Mouse (Mus musculus) midbrain, embryonic 12.5 days (tissue): ENCODE results near the gene Etv3. TPM values are rescaled to one million over a fixed set of nuclear protein-coding genes. Genes with fewer than 3 reads are reported as not detected.

ENCODE experiments used
- ATAC-seq: fragments of 200-750 bp; cut with Nextera tagmentation; 2 replicates; pipeline ENCODE4 v1.8.0; 2017; ENCODE audit warnings: low read depth, moderate TSS enrichment, moderate library complexity; ENCODE audit not compliant: low FRiP score
- H3K27ac ChIP-seq: fragments of 300-500 bp; sonication (generic); replicated peaks from 2 replicates; pipeline ENCODE4 v1.5.1; 2016; ENCODE audit warnings: mild to moderate bottlenecking
- H3K27me3 ChIP-seq: fragments of 300-500 bp; sonication (generic); 2 replicates; pipeline ENCODE4 v1.6.1; 2016; ENCODE audit warnings: mild to moderate bottlenecking
- H3K36me3 ChIP-seq: fragments of 300-500 bp; sonication (generic); 2 replicates; pipeline ENCODE4 v1.6.1; 2016
- H3K4me1 ChIP-seq: fragments of 300-500 bp; sonication (generic); 2 replicates; pipeline ENCODE4 v1.6.1; 2016
- H3K4me2 ChIP-seq: fragments of 300-500 bp; sonication (generic); replicated peaks from 2 replicates; pipeline ENCODE4 v1.6.1; 2016; ENCODE audit warnings: mild to moderate bottlenecking, moderate library complexity
- H3K4me3 ChIP-seq: fragments of 300-500 bp; sonication (generic); 2 replicates; pipeline ENCODE4 v1.5.1; 2016; ENCODE audit warnings: mild to moderate bottlenecking
- H3K9ac ChIP-seq: fragments of 300-500 bp; sonication (generic); replicated peaks from 2 replicates; pipeline ENCODE4 v1.6.1; 2016; ENCODE audit warnings: mild to moderate bottlenecking, moderate library complexity
- H3K9me3 ChIP-seq: fragments of 300-500 bp; sonication (generic); 2 replicates; pipeline ENCODE4 v1.6.1; 2016; ENCODE audit warnings: mild to moderate bottlenecking
- WGBS: fragments of 180-500 bp; shearing (Covaris S2); methylation state at CpG from one replicate; pipeline ENCODE4 v1.1.7; 2016; 5-methylcytosine and 5-hydroxymethylcytosine counted together
- polyA plus RNA-seq: library from polyadenylated mRNA; unstranded; fragments of >200 nt; fragmentation: Nextera tagmentation; extraction: Ambion mirVana; gene quantifications from 2 replicates; pipeline ENCODE4 v1.2.1, GENCODE M21; 2016

Gene Etv3
- polyA plus RNA-seq, 1 experiment from 2014 or later = 15.4 TPM

- no peaks in the 10 kb centered on the region for H3K9me3 ChIP-seq
- peak overlapping the region; percentile 33 for H3K4me3 ChIP-seq
- peak overlapping the region; percentile 38 for H3K9ac ChIP-seq
- no peaks in the 10 kb centered on the region for H3K36me3 ChIP-seq
- no peak; the same call in 1 of the 2 replicates for ATAC-seq
- peak overlapping the region; percentile 49 for H3K4me2 ChIP-seq
- H3K27ac ChIP-seq = peak overlapping the region; percentile 91
- 77% methylated on average over 6 of the region's 6 CpGs for WGBS
- H3K4me1 ChIP-seq = peaks cover 5% of the 10 kb centered on the region
- H3K27me3 ChIP-seq = no peaks in the 10 kb centered on the region; the same call in 1 of the 2 replicates
Measured at GRCm38 (mm10) chr3:87565623-87566022, 40.4 kb downstream of the Etv3 start.

GRCm38 (mm10) chr3:87566066-87566465 is 40.9 kb downstream of the Etv3 start:
- H3K4me2 ChIP-seq = peak overlapping the region; percentile 49
- no peaks in the 10 kb centered on the region; the same call in 1 of the 2 replicates for H3K27me3 ChIP-seq
- no peaks in the 10 kb centered on the region for H3K36me3 ChIP-seq
- peak overlapping the region; percentile 91 for H3K27ac ChIP-seq
- WGBS = 2% methylated on average over 4 of the region's 4 CpGs
- ATAC-seq = peak; percentile 100
- H3K4me3 ChIP-seq = peak overlapping the region; percentile 33
- H3K9me3 ChIP-seq = no peaks in the 10 kb centered on the region
- peaks cover 5% of the 10 kb centered on the region for H3K4me1 ChIP-seq
- H3K9ac ChIP-seq = peak overlapping the region; percentile 38

- Histone ChIP-seq H3K36me3 (no peaks in the 10 kb centered on the region), H3K27ac (no peak overlapping the region), H3K4me3 (no peak overlapping the region), H3K9ac (no peak overlapping the region), H3K4me1 (peaks cover 5% of the 10 kb centered on the region), H3K4me2 (no peak overlapping the region), H3K9me3 (no peaks in the 10 kb centered on the region), H3K27me3 (no peaks in the 10 kb centered on the region; the same call in 1 of the 2 replicates)
- 95% methylated on average over 14 of the region's 14 CpGs for WGBS
- ATAC-seq = no peak
Measured at GRCm38 (mm10) chr3:87567497-87567896, 42.3 kb downstream of the Etv3 start.

GRCm38 (mm10) chr3:87568681-87569080 is 43.5 kb downstream of the Etv3 start:
- H3K27ac ChIP-seq = no peak overlapping the region
- H3K36me3 ChIP-seq = no peaks in the 10 kb centered on the region
- peaks cover 5% of the 10 kb centered on the region for H3K4me1 ChIP-seq
- H3K9me3 ChIP-seq = no peaks in the 10 kb centered on the region
- H3K4me2 ChIP-seq = no peak overlapping the region
- H3K27me3 ChIP-seq = no peaks in the 10 kb centered on the region; the same call in 1 of the 2 replicates
- no peak overlapping the region for H3K9ac ChIP-seq
- no peak overlapping the region for H3K4me3 ChIP-seq
- WGBS = 95% methylated on average over 5 of the region's 5 CpGs
- no peak for ATAC-seq

GRCm38 (mm10) chr3:87575766-87576165 is 50.6 kb downstream of the Etv3 start:
- whole genome bisulfite sequencing = 34% methylated on average over 6 of the region's 6 CpGs
- H3K4me2 ChIP-seq = no peak overlapping the region
- H3K9me3 ChIP-seq = peaks cover 3% of the 10 kb centered on the region
- no peak overlapping the region for H3K4me3 ChIP-seq
- ATAC-seq = no peak
- H3K27me3 ChIP-seq = no peaks in the 10 kb centered on the region
- H3K36me3 ChIP-seq = no peaks in the 10 kb centered on the region
- no peak overlapping the region for H3K27ac ChIP-seq
- no peak overlapping the region for H3K9ac ChIP-seq
- H3K4me1 ChIP-seq = no peaks in the 10 kb centered on the region

- Histone ChIP-seq H3K4me1 (no peaks in the 10 kb centered on the region), H3K36me3 (no peaks in the 10 kb centered on the region), H3K9ac (no peak overlapping the region), H3K27me3 (no peaks in the 10 kb centered on the region), H3K4me2 (no peak overlapping the region), H3K9me3 (peaks cover 8% of the 10 kb centered on the region), H3K27ac (no peak overlapping the region), H3K4me3 (no peak overlapping the region)
- ATAC-seq = no peak
- WGBS = 93% methylated on average over 4 of the region's 4 CpGs
Measured at GRCm38 (mm10) chr3:87582259-87582658, 57.1 kb downstream of the Etv3 start.

Other genes starting within 250 kb of the Etv3 start
- gene Cd5l, start 167.5 kb upstream of the Etv3 start, polyA plus RNA-seq = 0.14 TPM in 1 of 2 replicates, not detected in the other
- gene Fcrl1, start 149.0 kb upstream of the Etv3 start, polyA plus RNA-seq = 0.14 TPM in 1 of 2 replicates, not detected in the other
- not detected in 2 replicates for gene Fcrl5, start 89.6 kb upstream of the Etv3 start, polyA plus RNA-seq
- 28.7 and 29.1 TPM in 2 replicates for gene Arhgef11, start 92.2 kb downstream of the Etv3 start, polyA plus RNA-seq
- gene Lrrc71, start 223.2 kb downstream of the Etv3 start, polyA plus RNA-seq = 0.62 and 0.73 TPM in 2 replicates